Mouse (Mus musculus): ENCODE measurements at regions not wholly inside any gene's neighbourhood (a gene's known extent, or its start where the extent isn't known, plus 50 kb on each side); places are given as distances from the start of the nearest gene placed in this dataset.

DNA sequence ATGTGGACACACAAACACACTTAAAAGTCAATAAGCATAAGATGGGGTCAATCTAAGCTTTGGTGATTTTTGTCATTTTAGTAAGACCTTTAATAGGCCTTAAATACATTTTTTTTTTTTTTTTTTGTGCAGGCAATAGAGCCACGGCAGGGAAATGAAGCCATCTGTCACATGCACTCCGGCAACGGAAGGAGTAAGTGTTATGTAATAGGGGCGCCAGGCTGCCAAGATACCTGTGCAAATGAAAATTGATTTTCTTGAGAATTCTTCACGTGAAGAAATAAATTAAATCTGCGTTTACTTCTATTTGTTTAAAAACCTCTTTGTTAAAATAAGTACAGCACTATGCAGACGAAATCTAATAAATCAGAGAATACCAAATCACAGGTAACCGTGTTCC, 54.6 kb upstream of the Card11 start:
- no peak for DNase-seq
- no peaks in the 10 kb centered on the region for H3K27me3 ChIP-seq (ENCODE audit: control insufficient read depth, insufficient read depth, low read length)
- no peak for TF ChIP-seq CTCF (IDR thresholded peaks at IDR 0.05; ENCODE audit: borderline replicate concordance, control insufficient read depth, extremely low read depth, insufficient read depth, low read length, poor library complexity)
- no peak for TF ChIP-seq POLR2A (IDR thresholded peaks at IDR 0.05; ENCODE audit: control insufficient read depth, extremely low read depth, insufficient read depth, low read length, poor library complexity)
- H3K4me1 ChIP-seq (replicated peaks; ENCODE audit: control insufficient read depth, insufficient read depth, low read length) = peaks cover 4% of the 10 kb centered on the region
- H3K27ac ChIP-seq (ENCODE audit: control insufficient read depth, insufficient read depth, low read length) = no peak overlapping the region
- no peaks in the 10 kb centered on the region for H3K36me3 ChIP-seq (ENCODE audit: control insufficient read depth, insufficient read depth, low read length)
- 66% methylated on average over 8 of the region's 8 CpGs for WGBS
- H3K4me3 ChIP-seq (ENCODE audit: control insufficient read depth, insufficient read depth, low read length) = no peak overlapping the region

DNA sequence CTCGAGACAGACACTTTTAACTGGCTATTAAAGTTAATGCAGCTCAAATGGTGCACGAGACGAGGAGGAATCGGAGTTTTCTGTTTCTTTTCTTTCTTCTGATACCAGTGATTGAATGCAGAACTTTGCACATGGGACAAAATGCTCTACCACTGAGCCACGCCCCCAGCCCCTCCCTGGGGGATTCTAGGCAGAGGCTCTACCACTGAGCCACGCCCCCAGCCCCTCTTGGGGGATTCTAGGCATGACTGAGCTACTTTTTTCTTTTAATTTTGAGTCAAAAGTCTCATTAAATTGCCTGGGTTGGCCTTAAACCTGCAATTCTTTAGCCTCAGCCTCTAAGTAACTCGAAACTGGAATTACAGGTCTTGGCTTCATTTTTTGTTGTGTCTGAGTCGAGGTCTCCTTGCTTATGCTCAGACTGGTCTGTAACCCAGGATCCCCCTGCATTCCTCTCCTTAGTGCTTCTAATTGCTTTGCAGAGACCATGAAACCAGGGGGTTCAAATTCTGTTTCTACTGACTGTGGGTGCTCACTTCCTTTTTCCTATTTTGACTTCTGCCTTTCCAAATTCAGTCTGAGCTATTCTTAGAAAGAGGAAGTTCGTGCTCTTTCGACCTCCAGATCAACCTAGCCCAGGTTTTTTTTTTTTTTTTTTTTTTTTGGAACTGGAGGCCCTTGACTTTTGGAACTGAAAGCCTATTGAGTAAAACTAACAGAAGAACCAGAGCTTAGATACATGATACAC, 55.4 kb upstream of the Card11 start:
- no peaks in the 10 kb centered on the region for H3K27me3 ChIP-seq (ENCODE audit: control insufficient read depth, insufficient read depth, low read length)
- DNase-seq = no peak
- H3K27ac ChIP-seq (ENCODE audit: control insufficient read depth, insufficient read depth, low read length) = no peak overlapping the region
- no peak for TF ChIP-seq CTCF (IDR thresholded peaks at IDR 0.05; ENCODE audit: borderline replicate concordance, control insufficient read depth, extremely low read depth, insufficient read depth, low read length, poor library complexity)
- TF ChIP-seq POLR2A (IDR thresholded peaks at IDR 0.05; ENCODE audit: control insufficient read depth, extremely low read depth, insufficient read depth, low read length, poor library complexity) = no peak
- no peak overlapping the region for H3K4me3 ChIP-seq (ENCODE audit: control insufficient read depth, insufficient read depth, low read length)
- H3K4me1 ChIP-seq (replicated peaks; ENCODE audit: control insufficient read depth, insufficient read depth, low read length) = peaks cover 4% of the 10 kb centered on the region
- no peaks in the 10 kb centered on the region for H3K36me3 ChIP-seq (ENCODE audit: control insufficient read depth, insufficient read depth, low read length)
- 44% methylated on average over 10 of the region's 10 CpGs for WGBS

DNA sequence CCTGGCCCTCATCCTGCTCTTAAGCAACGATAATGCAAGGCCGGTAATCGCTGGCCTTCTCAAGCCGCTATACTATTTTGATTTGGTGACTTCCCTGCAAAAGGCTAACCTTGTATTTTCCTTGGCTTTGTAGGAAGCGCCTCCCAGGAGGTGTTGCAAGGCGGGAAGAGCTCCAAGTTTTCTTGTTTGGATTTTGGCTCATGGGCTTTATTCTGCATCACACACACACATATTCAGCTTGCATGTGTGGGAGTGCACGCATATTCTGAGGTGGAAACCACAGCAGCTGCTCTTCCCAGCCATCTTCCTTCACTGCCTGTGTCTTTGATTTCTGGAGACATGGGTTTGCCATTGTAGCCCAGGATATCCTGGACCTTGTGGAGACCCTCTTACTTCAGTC, 57.8 kb upstream of the Card11 start:
- Histone ChIP-seq H3K36me3 (ENCODE audit: control insufficient read depth, insufficient read depth, low read length) (no peaks in the 10 kb centered on the region), H3K4me3 (ENCODE audit: control insufficient read depth, insufficient read depth, low read length) (no peak overlapping the region), H3K27ac (ENCODE audit: control insufficient read depth, insufficient read depth, low read length) (no peak overlapping the region), H3K27me3 (ENCODE audit: control insufficient read depth, insufficient read depth, low read length) (no peaks in the 10 kb centered on the region), H3K4me1 (replicated peaks; ENCODE audit: control insufficient read depth, insufficient read depth, low read length) (peaks cover 7% of the 10 kb centered on the region)
- TF ChIP-seq CTCF (IDR thresholded peaks at IDR 0.05; ENCODE audit: borderline replicate concordance, control insufficient read depth, extremely low read depth, insufficient read depth, low read length, poor library complexity) (no peak), POLR2A (IDR thresholded peaks at IDR 0.05; ENCODE audit: control insufficient read depth, extremely low read depth, insufficient read depth, low read length, poor library complexity) (no peak)
- DNase-seq = no peak
- 79% methylated on average over 7 of the region's 7 CpGs for WGBS

DNA sequence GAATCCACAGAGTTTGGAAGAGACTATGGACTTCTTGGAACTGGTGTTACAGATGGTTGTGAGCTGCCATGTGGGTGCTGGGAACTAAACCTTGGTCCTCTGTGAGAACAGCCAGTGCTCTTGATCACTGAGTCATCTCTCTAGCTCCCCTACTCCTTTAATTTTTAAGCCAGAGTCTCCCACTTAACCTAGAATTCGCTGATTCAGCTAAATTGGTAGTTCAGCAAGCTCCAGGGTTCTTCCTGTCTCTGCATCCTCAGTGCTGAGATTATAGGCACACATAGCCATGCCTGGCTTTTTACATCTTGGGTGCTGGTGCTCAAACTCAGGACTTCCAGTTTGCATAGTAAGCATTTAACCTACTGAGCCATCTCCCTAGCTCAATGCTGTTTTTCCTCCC, 58.5 kb upstream of the Card11 start:
- Histone ChIP-seq H3K27me3 (ENCODE audit: control insufficient read depth, insufficient read depth, low read length) (no peaks in the 10 kb centered on the region), H3K27ac (ENCODE audit: control insufficient read depth, insufficient read depth, low read length) (no peak overlapping the region), H3K4me1 (replicated peaks; ENCODE audit: control insufficient read depth, insufficient read depth, low read length) (peaks cover 7% of the 10 kb centered on the region), H3K36me3 (ENCODE audit: control insufficient read depth, insufficient read depth, low read length) (no peaks in the 10 kb centered on the region), H3K4me3 (ENCODE audit: control insufficient read depth, insufficient read depth, low read length) (no peak overlapping the region)
- WGBS = 83% methylated on average over 1 of the region's 1 CpGs
- TF ChIP-seq POLR2A (IDR thresholded peaks at IDR 0.05; ENCODE audit: control insufficient read depth, extremely low read depth, insufficient read depth, low read length, poor library complexity) (no peak), CTCF (IDR thresholded peaks at IDR 0.05; ENCODE audit: borderline replicate concordance, control insufficient read depth, extremely low read depth, insufficient read depth, low read length, poor library complexity) (no peak)
- DNase-seq = no peak

DNA sequence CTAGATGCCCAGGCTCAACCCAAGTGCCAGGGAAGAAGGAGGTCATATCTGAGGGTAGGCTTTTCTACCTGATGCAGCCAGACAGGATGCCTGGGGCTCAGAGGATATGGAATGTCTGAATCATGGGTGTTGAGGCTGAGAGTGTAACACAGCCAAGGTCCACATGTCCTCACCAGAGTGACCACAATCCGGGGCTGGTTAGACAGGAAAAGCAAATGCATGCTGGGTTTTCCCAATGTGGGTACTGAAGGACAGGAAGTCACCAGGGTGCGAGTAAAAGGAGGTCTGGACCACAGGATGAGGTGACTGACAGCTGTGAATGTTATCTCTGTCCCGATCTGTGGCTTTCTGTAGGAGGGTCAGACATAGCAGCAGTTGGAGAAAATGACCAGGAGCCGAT, 61.8 kb upstream of the Card11 start:
- WGBS = 12% methylated on average over 4 of the region's 4 CpGs
- Histone ChIP-seq H3K27ac (ENCODE audit: control insufficient read depth, insufficient read depth, low read length) (no peak overlapping the region), H3K27me3 (ENCODE audit: control insufficient read depth, insufficient read depth, low read length) (no peaks in the 10 kb centered on the region), H3K36me3 (ENCODE audit: control insufficient read depth, insufficient read depth, low read length) (no peaks in the 10 kb centered on the region), H3K4me3 (ENCODE audit: control insufficient read depth, insufficient read depth, low read length) (no peak overlapping the region), H3K4me1 (replicated peaks; ENCODE audit: control insufficient read depth, insufficient read depth, low read length) (0 out of 2 replicates have a peak, but pooled peaks cover 3% of the 10 kb centered on the region)
- no peak for TF ChIP-seq CTCF (IDR thresholded peaks at IDR 0.05; ENCODE audit: borderline replicate concordance, control insufficient read depth, extremely low read depth, insufficient read depth, low read length, poor library complexity)
- TF ChIP-seq POLR2A (IDR thresholded peaks at IDR 0.05; ENCODE audit: control insufficient read depth, extremely low read depth, insufficient read depth, low read length, poor library complexity) = no peak
- no peak for DNase-seq

DNA sequence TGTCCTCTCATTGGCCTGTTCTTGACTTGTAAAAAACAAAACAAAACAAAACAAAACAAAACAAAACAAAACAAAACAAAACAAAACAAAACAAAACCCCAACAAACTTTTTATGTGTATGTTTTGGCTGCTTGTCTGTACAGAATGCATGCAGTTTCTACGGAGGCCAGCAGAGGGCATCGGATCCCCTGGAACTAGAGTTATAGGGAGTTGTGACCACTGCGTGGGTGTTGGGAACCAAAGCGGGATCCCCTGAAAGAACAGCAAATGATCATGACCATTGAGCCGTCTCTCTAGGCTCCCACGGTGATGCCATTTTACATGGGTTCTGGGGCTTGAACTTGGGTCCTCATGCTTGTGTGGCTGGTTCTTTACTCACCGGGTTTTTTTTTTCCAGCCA, 67.2 kb upstream of the Card11 start:
- no peak for TF ChIP-seq POLR2A (IDR thresholded peaks at IDR 0.05; ENCODE audit: control insufficient read depth, extremely low read depth, insufficient read depth, low read length, poor library complexity)
- peak; percentile 36; the same call in 1 of the 2 replicates for TF ChIP-seq CTCF (IDR thresholded peaks at IDR 0.05; ENCODE audit: borderline replicate concordance, control insufficient read depth, extremely low read depth, insufficient read depth, low read length, poor library complexity)
- no peak overlapping the region for H3K27ac ChIP-seq (ENCODE audit: control insufficient read depth, insufficient read depth, low read length)
- H3K36me3 ChIP-seq (ENCODE audit: control insufficient read depth, insufficient read depth, low read length) = no peaks in the 10 kb centered on the region
- WGBS = 88% methylated on average over 7 of the region's 7 CpGs
- DNase-seq = peak; percentile 40
- H3K4me3 ChIP-seq (ENCODE audit: control insufficient read depth, insufficient read depth, low read length) = no peak overlapping the region
- no peaks in the 10 kb centered on the region for H3K27me3 ChIP-seq (ENCODE audit: control insufficient read depth, insufficient read depth, low read length)
- H3K4me1 ChIP-seq (replicated peaks; ENCODE audit: control insufficient read depth, insufficient read depth, low read length) = no peaks in the 10 kb centered on the region
